Mouse (Mus musculus) brain, embryonic 14.5 days (tissue): ENCODE data around the gene Abhd2.

Experiments used
- CTCF ChIP-seq: fragments of 200-500 bp; IDR thresholded peaks from 2 replicates; pipeline ENCODE4 v1.5.1; 2012; ENCODE audit warnings: inconsistent platforms, mild to moderate bottlenecking, moderate library complexity, borderline replicate concordance; ENCODE audit not compliant: insufficient read depth, insufficient read length; ENCODE audit errors: extremely low read depth
- POLR2A ChIP-seq: fragments of 200-500 bp; IDR thresholded peaks from 2 replicates; pipeline ENCODE4 v1.6.1; 2012; ENCODE audit warnings: mild to moderate bottlenecking, inconsistent platforms, borderline replicate concordance; ENCODE audit not compliant: poor library complexity, insufficient read depth, insufficient read length, severe bottlenecking; ENCODE audit errors: extremely low read depth

- TF ChIP-seq CTCF (no peak), POLR2A (no peak)
These were observed 118.5 kb downstream of the Abhd2 start for GRCm38 (mm10) chr7:79391471-79391870.
